Mouse (Mus musculus) brown adipose tissue, adult 24 weeks (tissue): ENCODE data around the gene Nufip1. TPM values are rescaled to one million over a fixed set of nuclear protein-coding genes. Genes with fewer than 3 reads are reported as not detected.
A peak's percentile ranks its signal among the peaks of the same experiment; 100 is the strongest.

Source experiments
- H3K27ac ChIP-seq: fragments of 200-500 bp; replicated peaks from 2 replicates; pipeline ENCODE4 v1.5.1; 2012; ENCODE audit warnings: low read depth, mild to moderate bottlenecking, low read length
- H3K4me1 ChIP-seq: fragments of 200-500 bp; 2 replicates; pipeline ENCODE4 v1.6.1; 2012; ENCODE audit warnings: low read length, mixed read lengths; ENCODE audit not compliant: control insufficient read depth, insufficient read depth, insufficient read length
- H3K4me3 ChIP-seq: fragments of 200-500 bp; 2 replicates; pipeline ENCODE4 v1.5.1; 2012; ENCODE audit warnings: low read depth, mild to moderate bottlenecking, low read length, moderate library complexity; ENCODE audit not compliant: insufficient read depth
- polyA plus RNA-seq: library from polyadenylated mRNA; stranded (reverse); fragments of >200 nt; gene quantifications from 2 replicates; pipeline ENCODE4 v1.2.4, GENCODE M21; 2012; ENCODE audit not compliant: missing spikeins, insufficient read depth, insufficient read length

The Nufip1 gene
- polyA plus RNA-seq, 1 experiment: 2.5 TPM

GRCm38 (mm10) chr14:76118963-76119362, 8.3 kb downstream of the Nufip1 start:
- no peak overlapping the region for H3K4me3 ChIP-seq
- H3K27ac ChIP-seq: no peak overlapping the region
- no peaks in the 10 kb centered on the region for H3K4me1 ChIP-seq

DNA sequence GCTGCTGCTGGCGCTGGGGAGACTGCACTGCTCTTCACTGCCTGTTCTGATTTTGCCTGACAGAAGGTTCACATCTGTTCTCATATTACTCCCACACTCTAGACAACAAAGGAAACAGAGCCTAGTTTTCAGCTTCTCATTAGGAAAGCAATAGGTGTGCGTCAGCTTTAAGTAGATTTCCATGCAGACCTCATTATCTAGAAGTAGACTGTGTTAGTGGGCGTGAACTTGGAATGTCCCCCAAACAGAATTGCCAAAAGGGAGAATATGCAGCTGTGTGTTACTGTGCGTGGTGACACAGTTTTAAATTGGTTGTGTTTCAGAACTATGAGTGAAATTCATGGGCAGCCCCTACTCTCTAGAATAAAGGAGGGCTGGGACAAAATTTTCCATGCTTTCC, 9.8 kb downstream of the Nufip1 start:
- H3K4me1 ChIP-seq: no peaks in the 10 kb centered on the region
- H3K4me3 ChIP-seq: no peak overlapping the region
- H3K27ac ChIP-seq: no peak overlapping the region

- Histone ChIP-seq H3K27ac (no peak overlapping the region), H3K4me3 (no peak overlapping the region), H3K4me1 (no peaks in the 10 kb centered on the region)
Measured at GRCm38 (mm10) chr14:76121901-76122662, 11.4 kb downstream of the Nufip1 start.

DNA sequence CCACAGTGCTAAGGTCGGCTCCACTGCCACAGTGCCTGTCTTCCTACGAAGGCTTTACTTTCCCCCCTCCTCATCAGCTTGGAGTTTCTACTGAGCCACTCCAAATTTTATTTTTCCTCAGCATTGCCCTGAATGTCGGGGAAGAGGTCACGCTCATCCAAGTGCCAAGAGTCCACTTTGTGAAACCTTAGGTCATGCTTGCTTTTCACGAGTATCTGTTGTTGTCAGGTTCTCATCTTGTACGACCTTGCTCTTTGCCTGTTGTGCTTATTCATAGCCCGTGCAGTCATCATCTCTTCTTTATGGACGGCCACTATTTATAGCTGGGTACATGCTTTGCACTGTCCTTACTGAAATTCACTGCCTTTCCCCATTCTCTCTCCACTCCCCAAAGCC, 12.0 kb downstream of the Nufip1 start:
- no peak overlapping the region for H3K27ac ChIP-seq
- no peak overlapping the region for H3K4me3 ChIP-seq
- no peaks in the 10 kb centered on the region for H3K4me1 ChIP-seq

- Histone ChIP-seq H3K4me3 (no peak overlapping the region), H3K27ac (no peak overlapping the region), H3K4me1 (no peaks in the 10 kb centered on the region)
Measured at GRCm38 (mm10) chr14:76127311-76127710, 16.6 kb downstream of the Nufip1 start.

DNA sequence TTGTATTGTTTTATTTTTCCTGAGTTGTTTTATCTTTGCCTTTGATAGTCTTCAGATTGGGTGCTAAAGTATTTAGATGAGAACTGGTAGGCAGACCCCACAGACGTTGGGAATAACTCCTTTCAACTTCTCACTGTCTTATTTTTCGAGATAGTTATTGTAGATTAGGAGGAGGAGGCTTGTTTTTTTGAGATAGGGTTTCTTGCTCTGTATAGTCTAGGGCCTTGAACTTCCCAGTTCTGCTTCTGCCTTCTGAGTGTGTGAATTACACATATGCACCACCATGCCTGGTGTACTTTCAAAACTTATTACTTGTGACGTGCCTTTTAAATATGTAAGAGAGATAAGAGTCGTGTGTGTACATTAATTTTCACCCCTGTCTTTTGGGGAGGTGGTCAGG, 17.5 kb downstream of the Nufip1 start:
- Histone ChIP-seq H3K4me1 (no peaks in the 10 kb centered on the region), H3K4me3 (no peak overlapping the region), H3K27ac (no peak overlapping the region)

- Histone ChIP-seq H3K4me3 (no peak overlapping the region), H3K27ac (no peak overlapping the region), H3K4me1 (no peaks in the 10 kb centered on the region)
Measured at GRCm38 (mm10) chr14:76134975-76135374, 24.3 kb downstream of the Nufip1 start.

GRCm38 (mm10) chr14:76145248-76145647, 34.6 kb downstream of the Nufip1 start:
- Histone ChIP-seq H3K27ac (no peak overlapping the region), H3K4me3 (no peak overlapping the region), H3K4me1 (0 out of 2 replicates have a peak, but pooled peaks cover under 1% of the 10 kb centered on the region)

- Histone ChIP-seq H3K27ac (no peak overlapping the region), H3K4me3 (no peak overlapping the region), H3K4me1 (0 out of 2 replicates have a peak, but pooled peaks cover 4% of the 10 kb centered on the region)
Measured at GRCm38 (mm10) chr14:76145868-76146267, 35.2 kb downstream of the Nufip1 start.

DNA sequence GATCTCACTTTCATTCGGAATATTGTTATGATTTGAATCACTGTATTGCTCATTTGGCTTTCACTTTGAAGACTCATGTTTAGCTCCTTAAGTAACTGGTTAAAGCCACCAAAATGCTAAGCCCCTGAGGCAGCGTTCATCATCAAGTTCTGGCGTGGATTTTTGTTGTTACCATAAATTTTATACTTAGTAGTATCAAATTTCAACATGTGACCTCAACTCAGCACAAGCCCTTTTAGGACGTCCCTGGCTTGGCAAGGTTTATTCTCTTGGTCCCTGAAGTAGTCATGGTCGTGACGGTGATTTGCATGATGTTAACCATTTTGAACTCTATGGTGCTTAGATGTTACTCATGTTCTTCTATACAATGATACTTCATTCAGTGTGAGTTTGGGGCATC, 36.4 kb downstream of the Nufip1 start:
- Histone ChIP-seq H3K4me3 (no peak overlapping the region), H3K27ac (no peak overlapping the region), H3K4me1 (peaks cover 4% of the 10 kb centered on the region; the same call in 1 of the 2 replicates)

DNA sequence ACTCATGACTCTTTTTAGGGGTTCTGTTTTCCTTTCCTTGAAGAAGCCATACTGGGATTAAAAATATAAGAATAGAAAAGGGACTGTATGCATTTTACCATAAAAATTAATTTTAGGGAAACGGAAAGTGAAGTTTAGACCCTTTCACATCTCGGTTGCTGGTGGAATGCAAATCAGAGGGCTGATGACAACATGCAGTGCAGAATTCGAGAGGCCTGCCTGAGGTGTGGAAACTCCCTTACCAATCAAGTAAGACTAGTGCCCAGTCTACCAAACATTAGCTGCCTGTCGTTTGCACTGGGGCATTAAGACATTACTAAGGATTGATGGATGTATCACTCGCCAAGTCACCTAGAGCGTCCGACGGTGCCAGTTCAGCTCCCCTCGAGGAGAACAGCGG, 37.6 kb downstream of the Nufip1 start:
- no peak overlapping the region for H3K4me3 ChIP-seq
- peaks cover 4% of the 10 kb centered on the region; the same call in 1 of the 2 replicates for H3K4me1 ChIP-seq
- no peak overlapping the region for H3K27ac ChIP-seq

DNA sequence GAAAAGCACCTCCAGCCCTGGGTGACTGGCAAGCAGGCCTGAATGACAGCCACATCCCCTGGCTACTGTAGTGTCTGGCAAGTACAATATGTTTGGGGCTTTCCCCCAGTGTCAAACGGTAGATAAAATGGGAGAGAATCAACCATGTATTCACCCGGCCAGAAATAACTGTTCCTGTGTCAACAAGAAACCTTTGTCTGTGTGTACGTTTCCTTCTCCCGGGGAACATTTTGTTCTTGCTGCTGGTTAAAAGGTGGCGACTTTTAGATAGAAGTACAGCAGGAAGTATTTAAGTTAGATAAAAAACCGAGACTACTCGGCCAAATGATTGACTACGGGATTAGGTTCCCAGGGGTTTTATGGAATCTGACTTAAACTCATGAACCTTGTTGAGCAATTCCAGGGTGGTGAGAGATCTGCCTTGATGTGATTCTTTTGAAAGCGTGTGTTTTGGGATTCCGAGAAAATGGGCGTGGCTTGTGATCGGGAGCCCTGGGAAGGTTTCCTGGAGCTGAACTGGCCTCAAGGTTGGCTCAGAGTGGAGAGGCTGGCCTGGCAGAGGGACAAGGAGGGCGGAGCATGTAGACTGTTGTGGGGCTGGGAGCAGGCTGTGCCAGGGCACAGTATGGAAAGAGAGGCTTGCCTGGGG, 39.0 kb downstream of the Nufip1 start:
- Histone ChIP-seq H3K4me1 (peaks cover 4% of the 10 kb centered on the region; the same call in 1 of the 2 replicates), H3K27ac (peak overlapping the region; percentile 65), H3K4me3 (peak overlapping the region; percentile 11; the same call in 1 of the 2 replicates)

GRCm38 (mm10) chr14:76150499-76150898, 39.8 kb downstream of the Nufip1 start:
- H3K4me3 ChIP-seq: no peak overlapping the region
- H3K4me1 ChIP-seq: peaks cover 4% of the 10 kb centered on the region; the same call in 1 of the 2 replicates
- peak overlapping the region; percentile 65; the same call in 1 of the 2 replicates for H3K27ac ChIP-seq

DNA sequence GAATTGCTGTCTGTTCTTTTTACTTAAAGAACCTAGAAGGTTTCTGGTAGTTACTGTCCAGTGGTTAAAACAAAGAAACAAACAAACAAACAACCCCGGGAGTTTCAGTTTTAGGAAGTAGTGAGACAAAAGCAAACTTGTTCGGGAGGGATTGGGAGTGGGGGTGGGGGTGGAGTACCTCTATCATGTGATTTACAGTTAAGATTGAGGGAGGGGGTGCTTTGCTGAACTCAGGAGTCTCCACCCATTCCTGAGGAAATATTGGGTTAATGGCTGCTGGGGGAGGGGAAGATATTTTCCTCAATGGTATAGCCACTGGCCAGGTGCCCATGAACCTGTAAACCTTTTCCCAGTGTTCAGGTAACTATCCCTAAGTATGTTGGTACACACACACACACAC, 40.3 kb downstream of the Nufip1 start:
- H3K4me3 ChIP-seq: no peak overlapping the region
- peaks cover 4% of the 10 kb centered on the region; the same call in 1 of the 2 replicates for H3K4me1 ChIP-seq
- no peak overlapping the region for H3K27ac ChIP-seq

DNA sequence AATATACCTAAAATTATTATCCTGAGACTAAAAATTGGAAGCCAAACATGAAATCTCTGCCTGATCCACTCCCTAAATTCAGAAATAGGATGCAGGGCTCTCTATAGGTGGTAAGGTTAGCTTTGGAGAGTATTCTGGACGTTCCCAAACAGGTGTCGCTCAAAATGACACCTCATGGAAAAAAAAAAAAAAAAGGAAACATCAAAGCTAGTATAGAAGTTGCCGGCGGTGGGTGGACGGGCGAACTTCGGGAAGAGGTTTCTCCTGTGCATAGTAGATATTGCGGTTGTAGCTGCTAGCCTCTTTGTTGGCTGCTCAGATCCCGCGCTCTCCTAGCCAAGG, 41.1 kb downstream of the Nufip1 start:
- peak overlapping the region; percentile 79; the same call in 1 of the 2 replicates for H3K27ac ChIP-seq

More for the DNA sequence above, 41.1 kb downstream of the Nufip1 start:
- Histone ChIP-seq H3K4me1 (peaks cover 4% of the 10 kb centered on the region; the same call in 1 of the 2 replicates), H3K4me3 (peak overlapping the region; percentile 73)
